Mouse (Mus musculus): ENCODE measurements at regions not wholly inside any gene's neighbourhood (a gene's known extent, or its start where the extent isn't known, plus 50 kb on each side); places are given as distances from the start of the nearest gene placed in this dataset.

DNA sequence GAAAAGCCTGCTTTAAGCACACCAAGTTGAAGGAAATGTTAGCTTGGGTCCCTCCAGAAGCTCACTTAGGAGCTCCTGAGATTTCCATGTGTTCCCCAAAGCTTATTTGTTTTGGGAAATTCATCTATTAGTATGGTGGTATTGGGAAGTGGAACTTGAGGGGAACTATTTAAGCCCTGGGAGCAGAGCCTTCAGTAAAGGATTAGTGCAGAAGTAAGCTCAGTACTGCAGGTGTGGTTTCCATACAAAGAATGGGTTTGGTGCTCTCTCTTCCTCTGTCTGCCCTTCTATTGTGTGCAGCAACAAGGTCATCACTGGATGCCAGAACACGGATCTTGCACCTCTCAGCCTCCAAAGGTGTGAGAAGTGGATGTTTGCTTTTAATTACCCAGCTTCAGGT, 57.2 kb downstream of the Foxa2 start:
- Histone ChIP-seq H3K27ac (ENCODE audit: low read length) (no peak overlapping the region), H3K36me3 (ENCODE audit: insufficient read depth, low read length) (no peaks in the 10 kb centered on the region), H3K4me1 (ENCODE audit: insufficient read depth, low read length) (no peaks in the 10 kb centered on the region), H3K4me2 (replicated peaks; ENCODE audit: low read depth, low read length) (no peak overlapping the region), H3K27me3 (ENCODE audit: insufficient read depth, low read length) (no peaks in the 10 kb centered on the region), H3K9me3 (ENCODE audit: low read length) (no peaks in the 10 kb centered on the region), H3K4me3 (ENCODE audit: low read length) (no peak overlapping the region), H3K9ac (replicated peaks; ENCODE audit: low read length) (no peak overlapping the region)
- WGBS = 53% methylated on average over 1 of the region's 1 CpGs
- no peak for ATAC-seq (ENCODE audit: low FRiP score, low TSS enrichment)

DNA sequence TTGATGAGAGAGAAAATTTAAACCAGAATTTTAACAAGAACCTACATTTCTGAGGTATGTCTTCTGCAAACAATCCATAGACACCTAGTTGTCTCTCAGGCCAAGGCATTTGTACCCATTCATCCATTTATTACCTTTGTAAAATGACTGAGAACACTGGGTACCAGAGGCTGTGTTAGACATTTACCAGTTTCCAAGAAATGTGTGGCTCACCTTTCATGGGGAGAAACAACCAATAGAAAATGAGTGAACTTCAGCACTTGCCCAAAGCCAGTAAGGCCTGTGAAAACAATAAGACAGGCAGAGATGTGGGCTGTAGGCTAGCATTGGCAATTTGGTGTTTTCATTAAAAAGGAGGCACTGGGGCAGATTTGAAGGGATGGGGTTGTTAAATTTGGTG, 58.2 kb downstream of the Foxa2 start:
- Histone ChIP-seq H3K36me3 (ENCODE audit: insufficient read depth, low read length) (no peaks in the 10 kb centered on the region), H3K4me3 (ENCODE audit: low read length) (no peak overlapping the region), H3K27me3 (ENCODE audit: insufficient read depth, low read length) (no peaks in the 10 kb centered on the region), H3K4me2 (replicated peaks; ENCODE audit: low read depth, low read length) (no peak overlapping the region), H3K4me1 (ENCODE audit: insufficient read depth, low read length) (no peaks in the 10 kb centered on the region), H3K9ac (replicated peaks; ENCODE audit: low read length) (no peak overlapping the region), H3K27ac (ENCODE audit: low read length) (no peak overlapping the region), H3K9me3 (ENCODE audit: low read length) (no peaks in the 10 kb centered on the region)
- no peak for ATAC-seq (ENCODE audit: low FRiP score, low TSS enrichment)

DNA sequence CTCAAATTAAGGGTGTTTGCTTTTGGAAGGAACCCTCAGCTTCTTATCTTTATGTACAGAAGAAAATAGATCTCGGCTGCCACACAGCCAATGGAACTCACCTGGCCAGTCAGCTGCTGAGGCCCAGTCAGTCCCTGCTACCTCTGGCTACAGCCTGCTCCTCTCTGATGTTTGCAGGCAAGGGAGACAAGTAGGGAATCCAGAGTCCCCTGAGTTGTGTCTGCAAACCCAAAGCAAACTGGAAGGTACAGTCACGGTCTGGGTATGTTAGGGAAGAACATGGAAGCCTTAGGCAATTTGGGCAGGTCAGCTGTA, 61.6 kb downstream of the Foxa2 start:
- no peak overlapping the region for H3K4me3 ChIP-seq (ENCODE audit: low read length)
- no peaks in the 10 kb centered on the region for H3K36me3 ChIP-seq (ENCODE audit: insufficient read depth, low read length)
- WGBS = 53% methylated on average over 2 of the region's 2 CpGs
- H3K4me1 ChIP-seq (ENCODE audit: insufficient read depth, low read length) = no peaks in the 10 kb centered on the region
- no peaks in the 10 kb centered on the region for H3K9me3 ChIP-seq (ENCODE audit: low read length)
- H3K27me3 ChIP-seq (ENCODE audit: insufficient read depth, low read length) = no peaks in the 10 kb centered on the region
- H3K27ac ChIP-seq (ENCODE audit: low read length) = no peak overlapping the region
- peak; percentile 50; the same call in 1 of the 2 replicates for ATAC-seq (ENCODE audit: low FRiP score, low TSS enrichment)
- no peak overlapping the region for H3K4me2 ChIP-seq (replicated peaks; ENCODE audit: low read depth, low read length)
- no peak overlapping the region for H3K9ac ChIP-seq (replicated peaks; ENCODE audit: low read length)

DNA sequence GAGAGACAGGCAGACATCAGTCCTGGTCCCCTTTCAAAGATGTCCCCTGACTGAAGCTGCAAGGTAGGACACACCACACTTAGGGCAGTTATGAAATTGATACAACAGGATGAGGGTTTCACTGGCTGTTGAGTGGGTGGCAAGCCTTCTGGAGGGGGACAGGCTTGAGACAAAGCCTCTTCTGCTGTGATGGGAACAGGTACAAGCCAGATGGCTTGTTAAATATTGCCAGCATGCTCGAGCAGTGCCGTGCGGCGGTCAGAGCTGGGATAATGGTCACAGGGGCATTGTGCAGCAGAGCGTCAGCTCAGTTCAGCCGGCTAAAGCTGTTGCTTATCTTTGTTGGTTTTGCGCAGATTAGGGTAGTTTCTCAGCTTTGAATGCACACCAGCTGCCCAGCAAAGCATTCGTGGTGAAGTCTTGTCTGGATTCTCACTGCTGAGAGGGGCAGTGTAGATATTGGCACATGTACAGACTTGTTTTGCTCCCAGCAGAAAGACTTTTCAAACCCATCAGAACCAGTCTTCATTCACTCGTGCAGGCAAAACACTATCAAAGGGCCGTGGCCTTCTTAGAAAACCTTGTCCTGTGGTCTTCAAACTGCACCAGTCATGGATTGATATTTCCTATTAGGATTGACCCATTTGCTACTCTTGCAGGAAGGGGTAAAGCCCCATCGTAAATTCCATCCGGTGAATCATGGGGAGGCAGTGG, 62.1 kb downstream of the Foxa2 start:
- no peak overlapping the region for H3K27ac ChIP-seq (ENCODE audit: low read length)
- H3K4me2 ChIP-seq (replicated peaks; ENCODE audit: low read depth, low read length) = no peak overlapping the region
- H3K36me3 ChIP-seq (ENCODE audit: insufficient read depth, low read length) = no peaks in the 10 kb centered on the region
- ATAC-seq (ENCODE audit: low FRiP score, low TSS enrichment) = peak; percentile 96
- H3K9me3 ChIP-seq (ENCODE audit: low read length) = no peaks in the 10 kb centered on the region
- H3K9ac ChIP-seq (replicated peaks; ENCODE audit: low read length) = no peak overlapping the region
- no peaks in the 10 kb centered on the region for H3K27me3 ChIP-seq (ENCODE audit: insufficient read depth, low read length)
- no peaks in the 10 kb centered on the region for H3K4me1 ChIP-seq (ENCODE audit: insufficient read depth, low read length)
- no peak overlapping the region for H3K4me3 ChIP-seq (ENCODE audit: low read length)
- WGBS = 45% methylated on average over 12 of the region's 12 CpGs

DNA sequence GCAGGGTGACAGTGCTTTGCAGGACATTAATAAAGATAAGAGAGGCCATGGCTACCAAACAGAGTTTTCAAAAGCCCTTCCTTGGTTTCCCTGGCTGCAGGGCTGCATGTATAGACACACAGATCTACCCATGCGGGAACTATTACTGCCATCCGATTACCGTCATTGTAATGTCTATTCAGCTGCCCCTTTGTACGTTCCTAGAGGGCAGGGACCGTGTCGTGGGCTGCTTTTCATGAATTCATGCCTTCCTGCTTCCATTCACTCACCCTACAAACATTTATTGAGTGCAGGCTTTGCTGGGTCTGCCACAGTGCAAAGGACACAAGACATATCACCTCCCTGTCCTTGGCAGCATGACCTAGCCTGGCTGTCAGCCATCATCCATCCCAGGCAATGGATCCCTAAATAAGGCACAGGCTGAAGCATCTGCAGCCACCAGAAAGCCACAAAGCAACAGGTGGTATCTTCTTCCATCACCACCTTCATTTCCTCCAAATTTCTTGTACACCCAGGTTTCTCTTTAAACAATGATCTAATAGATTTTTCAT, 65.8 kb downstream of the Foxa2 start:
- H3K4me1 ChIP-seq (ENCODE audit: insufficient read depth, low read length) = no peaks in the 10 kb centered on the region
- H3K27ac ChIP-seq (ENCODE audit: low read length) = no peak overlapping the region
- no peak overlapping the region for H3K4me2 ChIP-seq (replicated peaks; ENCODE audit: low read depth, low read length)
- WGBS = 65% methylated on average over 6 of the region's 6 CpGs
- H3K27me3 ChIP-seq (ENCODE audit: insufficient read depth, low read length) = no peaks in the 10 kb centered on the region
- ATAC-seq (ENCODE audit: low FRiP score, low TSS enrichment) = no peak
- no peak overlapping the region for H3K4me3 ChIP-seq (ENCODE audit: low read length)
- no peaks in the 10 kb centered on the region for H3K36me3 ChIP-seq (ENCODE audit: insufficient read depth, low read length)
- H3K9me3 ChIP-seq (ENCODE audit: low read length) = no peaks in the 10 kb centered on the region
- H3K9ac ChIP-seq (replicated peaks; ENCODE audit: low read length) = no peak overlapping the region

DNA sequence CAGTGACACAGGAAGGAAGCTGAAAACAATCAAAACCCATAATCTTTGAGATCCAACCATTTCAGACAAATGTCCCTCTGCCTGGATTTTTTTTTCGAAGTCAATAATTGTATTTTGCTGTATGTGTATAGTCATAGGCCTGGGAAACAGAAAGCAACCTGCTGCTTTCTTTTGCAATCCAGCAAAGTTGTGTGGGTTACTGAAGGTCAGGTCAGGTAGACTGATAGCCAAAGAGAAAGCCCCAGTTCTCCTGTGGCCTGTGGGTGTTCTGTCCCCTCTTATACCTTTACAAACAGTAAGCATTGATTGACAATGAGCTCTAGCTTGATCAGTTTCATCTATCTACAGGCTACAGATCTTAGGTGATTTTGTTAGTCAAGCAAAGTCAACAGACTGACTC, 66.4 kb downstream of the Foxa2 start:
- Histone ChIP-seq H3K36me3 (ENCODE audit: insufficient read depth, low read length) (no peaks in the 10 kb centered on the region), H3K27me3 (ENCODE audit: insufficient read depth, low read length) (no peaks in the 10 kb centered on the region), H3K9ac (replicated peaks; ENCODE audit: low read length) (no peak overlapping the region), H3K4me2 (replicated peaks; ENCODE audit: low read depth, low read length) (no peak overlapping the region), H3K4me3 (ENCODE audit: low read length) (no peak overlapping the region), H3K4me1 (ENCODE audit: insufficient read depth, low read length) (no peaks in the 10 kb centered on the region), H3K27ac (ENCODE audit: low read length) (no peak overlapping the region), H3K9me3 (ENCODE audit: low read length) (no peaks in the 10 kb centered on the region)
- ATAC-seq (ENCODE audit: low FRiP score, low TSS enrichment) = no peak
- WGBS = 90% methylated on average over 1 of the region's 1 CpGs

DNA sequence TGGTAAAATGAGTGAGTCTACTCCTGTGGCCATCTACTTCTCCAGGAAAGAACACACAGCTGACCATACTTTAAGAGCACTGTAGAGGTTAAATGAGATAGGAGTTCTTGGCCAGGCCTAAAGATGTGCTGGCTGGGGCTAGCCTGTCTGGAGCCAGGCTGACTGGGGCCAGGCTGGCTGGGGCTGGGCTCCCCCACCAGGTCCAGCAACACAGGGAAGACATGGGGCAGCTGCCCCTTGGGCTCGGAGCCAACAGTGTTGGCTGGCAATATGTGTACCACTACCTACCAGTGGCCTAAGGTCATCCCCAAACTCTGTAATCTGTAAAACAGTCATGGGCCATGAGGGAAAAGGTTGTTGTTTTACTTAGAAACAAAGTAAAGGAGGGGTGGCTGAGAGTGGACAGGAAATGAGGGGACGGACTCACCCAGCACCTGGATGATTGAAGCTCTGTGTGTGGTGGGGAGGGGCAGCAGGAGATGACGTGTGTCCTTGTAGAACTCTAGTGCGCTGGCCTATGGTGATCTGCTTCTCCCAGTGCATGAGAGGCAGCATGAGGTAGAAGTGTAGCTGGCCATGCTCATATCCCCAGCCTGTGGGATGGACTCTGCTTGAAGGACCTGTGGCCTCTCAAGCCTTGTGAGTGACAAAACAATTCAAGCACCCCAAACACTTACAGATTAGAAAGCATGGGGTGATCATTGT, 67.0 kb downstream of the Foxa2 start:
- Histone ChIP-seq H3K4me2 (replicated peaks; ENCODE audit: low read depth, low read length) (no peak overlapping the region), H3K9ac (replicated peaks; ENCODE audit: low read length) (no peak overlapping the region), H3K4me1 (ENCODE audit: insufficient read depth, low read length) (no peaks in the 10 kb centered on the region), H3K36me3 (ENCODE audit: insufficient read depth, low read length) (no peaks in the 10 kb centered on the region), H3K4me3 (ENCODE audit: low read length) (no peak overlapping the region), H3K27me3 (ENCODE audit: insufficient read depth, low read length) (no peaks in the 10 kb centered on the region), H3K9me3 (ENCODE audit: low read length) (no peaks in the 10 kb centered on the region), H3K27ac (ENCODE audit: low read length) (no peak overlapping the region)
- ATAC-seq (ENCODE audit: low FRiP score, low TSS enrichment) = no peak
- 73% methylated on average over 4 of the region's 4 CpGs for WGBS

DNA sequence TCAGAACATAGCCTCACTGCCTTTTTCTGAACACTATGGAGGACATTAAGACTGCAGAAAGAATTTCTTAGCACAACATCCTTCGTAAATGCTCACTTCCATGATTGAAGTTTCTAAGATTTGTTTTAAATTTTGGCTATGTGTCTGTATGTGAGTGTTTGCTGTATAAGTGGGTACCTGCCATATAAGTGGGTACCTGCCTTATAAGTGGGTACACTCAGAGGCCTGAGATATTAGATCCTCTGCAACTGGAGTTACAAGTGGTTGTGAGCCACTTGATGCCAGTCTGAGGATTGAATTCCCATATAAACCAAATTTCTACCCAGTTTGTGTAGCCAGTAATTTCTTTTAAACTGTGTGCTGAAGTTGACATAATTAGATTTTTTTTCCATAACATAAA, 67.8 kb downstream of the Foxa2 start:
- Histone ChIP-seq H3K9me3 (ENCODE audit: low read length) (no peaks in the 10 kb centered on the region), H3K36me3 (ENCODE audit: insufficient read depth, low read length) (no peaks in the 10 kb centered on the region), H3K4me2 (replicated peaks; ENCODE audit: low read depth, low read length) (no peak overlapping the region), H3K27me3 (ENCODE audit: insufficient read depth, low read length) (no peaks in the 10 kb centered on the region), H3K9ac (replicated peaks; ENCODE audit: low read length) (no peak overlapping the region), H3K27ac (ENCODE audit: low read length) (no peak overlapping the region), H3K4me1 (ENCODE audit: insufficient read depth, low read length) (no peaks in the 10 kb centered on the region), H3K4me3 (ENCODE audit: low read length) (no peak overlapping the region)
- no peak for ATAC-seq (ENCODE audit: low FRiP score, low TSS enrichment)
- WGBS = 95% methylated on average over 1 of the region's 1 CpGs

DNA sequence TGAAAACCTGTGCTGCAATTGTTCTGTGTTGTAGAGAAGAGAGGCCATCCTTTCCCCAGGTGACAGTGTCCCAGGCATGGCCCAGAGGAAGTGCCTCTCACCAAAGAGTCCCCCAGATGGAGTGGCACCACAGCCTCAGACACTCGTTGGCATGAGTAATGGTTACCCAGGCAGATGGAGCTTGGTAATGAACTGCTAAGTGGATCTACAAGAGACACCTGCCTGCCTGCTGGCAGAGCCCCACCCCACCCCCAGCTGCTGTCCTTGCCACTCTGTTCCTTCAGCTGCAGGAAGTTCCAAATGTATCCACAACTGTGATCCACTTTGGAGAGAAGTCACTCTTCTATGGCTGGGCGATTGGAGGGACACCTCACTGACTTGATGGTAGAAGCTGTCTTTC, 72.0 kb downstream of the Foxa2 start:
- no peak overlapping the region for H3K4me3 ChIP-seq (ENCODE audit: low read length)
- no peak overlapping the region for H3K4me2 ChIP-seq (replicated peaks; ENCODE audit: low read depth, low read length)
- H3K9ac ChIP-seq (replicated peaks; ENCODE audit: low read length) = no peak overlapping the region
- WGBS = 73% methylated on average over 2 of the region's 2 CpGs
- H3K27ac ChIP-seq (ENCODE audit: low read length) = no peak overlapping the region
- H3K36me3 ChIP-seq (ENCODE audit: insufficient read depth, low read length) = no peaks in the 10 kb centered on the region
- no peaks in the 10 kb centered on the region for H3K27me3 ChIP-seq (ENCODE audit: insufficient read depth, low read length)
- H3K4me1 ChIP-seq (ENCODE audit: insufficient read depth, low read length) = no peaks in the 10 kb centered on the region
- ATAC-seq (ENCODE audit: low FRiP score, low TSS enrichment) = no peak
- no peaks in the 10 kb centered on the region for H3K9me3 ChIP-seq (ENCODE audit: low read length)

DNA sequence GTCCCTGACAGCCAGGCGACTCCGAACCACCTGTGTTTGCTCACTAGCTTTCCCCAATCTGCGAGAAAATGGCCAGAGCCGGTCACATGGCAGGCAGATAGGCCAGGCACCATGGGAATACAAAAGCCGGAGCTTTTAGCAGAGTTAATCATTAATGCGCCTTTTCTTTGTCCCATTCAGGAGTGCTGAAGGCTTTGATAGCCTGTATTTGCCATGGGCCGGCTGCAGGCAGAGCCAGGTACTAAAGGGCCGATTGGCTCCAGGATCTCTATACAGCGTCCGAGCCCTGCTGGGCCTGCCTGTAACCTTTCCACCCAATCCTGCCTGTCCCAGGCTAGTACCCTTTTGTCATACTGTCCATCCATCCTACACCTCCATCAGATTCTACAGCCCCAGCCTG, 78.1 kb downstream of the Foxa2 start:
- H3K9ac ChIP-seq (replicated peaks; ENCODE audit: low read length) = no peak overlapping the region
- 32% methylated on average over 10 of the region's 10 CpGs for WGBS
- no peak overlapping the region for H3K4me3 ChIP-seq (ENCODE audit: low read length)

More for the DNA sequence above, 78.1 kb downstream of the Foxa2 start:
- Histone ChIP-seq H3K9me3 (ENCODE audit: low read length) (no peaks in the 10 kb centered on the region), H3K27me3 (ENCODE audit: insufficient read depth, low read length) (peaks cover 6% of the 10 kb centered on the region; the same call in 1 of the 2 replicates), H3K4me2 (replicated peaks; ENCODE audit: low read depth, low read length) (no peak overlapping the region), H3K36me3 (ENCODE audit: insufficient read depth, low read length) (no peaks in the 10 kb centered on the region), H3K27ac (ENCODE audit: low read length) (no peak overlapping the region), H3K4me1 (ENCODE audit: insufficient read depth, low read length) (no peaks in the 10 kb centered on the region)
- ATAC-seq (ENCODE audit: low FRiP score, low TSS enrichment) = peak; percentile 83
